Mouse (Mus musculus) bone marrow, adult 2 months (tissue): ENCODE measurements around the gene Ptpn6.
"Not testable (repeated sequence)": the region's sequence is repeated elsewhere in the genome, so short reads cannot be mapped to it uniquely, and the experiment has no call there.

ENCODE experiments used
- CTCF ChIP-seq: fragments of 200-500 bp; IDR thresholded peaks from 2 replicates; pipeline ENCODE4 v1.5.1; 2011; ENCODE audit warnings: low read length, control low read depth; ENCODE audit not compliant: control insufficient read depth, insufficient read depth
- POLR2A ChIP-seq: fragments of 200-500 bp; IDR thresholded peaks from 2 replicates; pipeline ENCODE4 v1.6.1; 2011; ENCODE audit warnings: low read depth, mild to moderate bottlenecking, control low read depth, low read length, borderline replicate concordance; ENCODE audit not compliant: control insufficient read depth

GRCm38 (mm10) chr6:124682291-124682690 lies 56.2 kb downstream of the Ptpn6 start:
- not testable (repeated sequence) for TF ChIP-seq POLR2A, CTCF
